Mouse (Mus musculus) ES-E14 (cell line): Measurements from ENCODE around the gene Dlx4. TPM values are rescaled to one million over a fixed set of nuclear protein-coding genes. Genes with fewer than 3 reads are reported as not detected.

Experiments used
- DNase-seq: peaks from one replicate; pipeline ENCODE4 v3.0.0-alpha.2; 2013; ENCODE audit warnings: low read depth, low spot score
- H3K27ac ChIP-seq: 2 replicates; pipeline ENCODE4 v1.5.1; 2012; ENCODE audit warnings: low read depth, mild to moderate bottlenecking, low read length, moderate library complexity, mixed read lengths; ENCODE audit not compliant: poor library complexity, insufficient read depth, severe bottlenecking
- H3K36me3 ChIP-seq: 2 replicates; pipeline ENCODE4 v1.6.1; 2012; ENCODE audit warnings: mild to moderate bottlenecking, low read length, moderate library complexity, mixed read lengths; ENCODE audit not compliant: control insufficient read depth, poor library complexity, insufficient read depth, severe bottlenecking
- H3K4me1 ChIP-seq, 2 experiments: fragments of 150-350 bp in 1 of 2; sonication (generic) in 1 of 2; 2 replicates each; pipeline ENCODE4 v1.6.1; 2012; ENCODE audit warnings: low read length in 2 of 2, mild to moderate bottlenecking in 1 of 2, mixed read lengths in 1 of 2; ENCODE audit not compliant: control insufficient read depth in 2 of 2, insufficient read depth in 2 of 2, poor library complexity in 1 of 2
- H3K4me3 ChIP-seq, 2 experiments: fragments of 150-350 bp in 1 of 2; sonication (generic) in 1 of 2; 2 replicates each; pipeline ENCODE4 v1.5.1; 2012; ENCODE audit warnings: low read length in 2 of 2, low read depth in 1 of 2, mild to moderate bottlenecking in 1 of 2, mixed read lengths in 1 of 2; ENCODE audit not compliant: insufficient read depth in 1 of 2, poor library complexity in 1 of 2, severe bottlenecking in 1 of 2
- H3K9ac ChIP-seq: 2 replicates; pipeline ENCODE4 v1.6.1; 2012; ENCODE audit warnings: low read depth, mild to moderate bottlenecking, low read length, mixed read lengths; ENCODE audit not compliant: poor library complexity, insufficient read depth, severe bottlenecking
- H3K9me3 ChIP-seq: fragments of 150-350 bp; sonication (generic); 2 replicates; pipeline ENCODE4 v1.6.1; 2012; ENCODE audit warnings: low read depth, mild to moderate bottlenecking, low read length; ENCODE audit not compliant: control insufficient read depth, insufficient read depth
- CHD2 ChIP-seq: IDR thresholded peaks from 2 replicates; pipeline ENCODE4 v1.6.1; 2014; ENCODE audit warnings: mild to moderate bottlenecking, low read depth, low read length, inconsistent platforms
- HCFC1 ChIP-seq: IDR thresholded peaks from 2 replicates; pipeline ENCODE4 v1.6.1; 2012; ENCODE audit warnings: low read length, inconsistent platforms, borderline replicate concordance; ENCODE audit not compliant: insufficient read depth
- MAFK ChIP-seq: IDR thresholded peaks from 2 replicates; pipeline ENCODE4 v1.6.1; 2014; ENCODE audit warnings: mild to moderate bottlenecking, low read depth, low read length, inconsistent platforms; ENCODE audit not compliant: insufficient read depth
- ZC3H11A ChIP-seq: IDR thresholded peaks from 2 replicates; pipeline ENCODE4 v1.6.1; 2012; ENCODE audit warnings: low read depth, mild to moderate bottlenecking, inconsistent platforms, low read length, borderline replicate concordance
- ZNF384 ChIP-seq: IDR thresholded peaks from 2 replicates; pipeline ENCODE4 v1.6.1; 2012; ENCODE audit warnings: low read depth, low read length, inconsistent platforms
- in situ Hi-C, 2 experiments: fragments of 600-800 bp; cut with MboI; formaldehyde crosslinking; loops; one replicate each; pipeline ENCODE4 v1.15.1; 2025; ENCODE audit warnings: low sequenced_read_pairs in 2 of 2, inconsistent platforms in 1 of 2; ENCODE audit not compliant: unreplicated experiment in 2 of 2
- total RNA-seq: library from RNA; depleted of rRNA; stranded (reverse); fragments of 300-350 nt; gene quantifications from 2 replicates; pipeline ENCODE4 v1.2.3, GENCODE M21; 2012

The Dlx4 gene
- total RNA-seq, 1 experiment = 0.18 TPM

DNA sequence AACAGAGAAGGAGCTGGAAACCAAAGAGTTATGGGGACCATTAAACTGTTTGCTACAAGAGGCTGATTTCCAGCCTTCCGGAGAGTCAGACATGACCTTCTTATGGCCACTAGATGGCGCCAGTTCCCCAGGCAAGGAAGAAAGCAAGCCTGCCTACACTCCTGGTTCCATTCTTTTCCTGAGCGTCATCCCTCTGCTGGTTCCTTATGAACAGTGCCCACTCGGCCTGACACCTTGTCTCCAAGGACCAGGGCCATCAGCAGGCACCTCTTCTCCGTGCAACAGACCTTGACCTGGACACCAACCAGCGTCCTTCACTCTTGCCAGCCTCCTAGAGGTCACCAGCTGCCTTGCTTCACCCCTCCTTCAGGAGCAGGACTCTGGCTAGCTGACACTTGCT lies 29.0 kb downstream of the Dlx4 start:
- H3K27ac ChIP-seq = no peak overlapping the region

GRCm38 (mm10) chr11:95110081-95110480 lies 36.0 kb downstream of the Dlx4 start:
- TF ChIP-seq ZC3H11A = no peak
- no peak for TF ChIP-seq ZNF384
- no peak for TF ChIP-seq MAFK
- TF ChIP-seq CHD2 = no peak
- no peak for TF ChIP-seq HCFC1
- DNase-seq = no peak
- Histone ChIP-seq H3K9me3 (no peaks in the 10 kb centered on the region), H3K4me1 (peaks cover 4 to 26% of the 10 kb centered on the region in 2 experiments; a peak in 3 of 4 replicates), H3K4me3 (no peak overlapping the region), H3K27ac (no peak overlapping the region), H3K9ac (no peak overlapping the region), H3K36me3 (no peaks in the 10 kb centered on the region)
- in situ Hi-C loops = loop anchor here (10.0 to 25.0 kb wide), 2 partner anchors 402 to 415 kb away; partner anchors contain the start of gene Nxph3 (in 1 of the 2)

More for the DNA sequence above, 29.0 kb downstream of the Dlx4 start:
- peak; percentile 97 for TF ChIP-seq ZC3H11A
- TF ChIP-seq MAFK = no peak
- no peak for TF ChIP-seq CHD2
- Histone ChIP-seq H3K9me3 (no peaks in the 10 kb centered on the region), H3K36me3 (no peaks in the 10 kb centered on the region), H3K4me3 (no peak overlapping the region), H3K4me1 (peaks cover 0 to 15% of the 10 kb centered on the region in 2 experiments; a peak in 2 of 4 replicates), H3K9ac (no peak overlapping the region)
- in situ Hi-C loops = loop anchor here (5.0 to 25.0 kb wide), 3 partner anchors 120 to 408 kb away; partner anchors contain the start of gene Nxph3 (in 1 of the 2)
- peak; percentile 84 for DNase-seq

DNA sequence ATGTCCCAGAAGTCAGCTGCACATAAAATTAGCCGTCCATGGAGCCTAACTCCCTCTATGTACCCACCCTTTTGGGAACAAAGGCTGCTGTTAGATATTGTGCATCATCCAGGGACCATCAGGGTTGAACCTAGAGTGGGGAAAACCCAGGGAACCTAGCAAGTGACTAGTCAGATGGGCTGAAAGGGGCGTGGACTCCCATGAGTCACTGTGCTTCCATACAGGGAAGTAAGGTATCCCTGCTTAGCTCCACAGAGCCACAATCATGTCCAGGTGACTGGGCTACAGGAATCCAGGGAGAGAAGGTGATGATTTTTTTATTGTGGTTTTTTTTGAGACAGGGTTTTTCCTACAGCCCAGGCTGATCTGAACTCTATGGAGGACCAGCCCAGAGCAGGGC lies 37.1 kb downstream of the Dlx4 start:
- in situ Hi-C loops = loop anchor here in 1 of 2 experiments (25.0 kb wide), 1 partner anchor 403 kb away; the partner anchor contains the start of gene Nxph3
- TF ChIP-seq ZNF384 (no peak), CHD2 (no peak), ZC3H11A (no peak), HCFC1 (no peak), MAFK (no peak)
- Histone ChIP-seq H3K4me1 (peaks cover 6 to 27% of the 10 kb centered on the region in 2 experiments; a peak in 3 of 4 replicates), H3K27ac (no peak overlapping the region), H3K36me3 (no peaks in the 10 kb centered on the region), H3K9me3 (no peaks in the 10 kb centered on the region), H3K4me3 (no peak overlapping the region), H3K9ac (no peak overlapping the region)
- DNase-seq = no peak

DNA sequence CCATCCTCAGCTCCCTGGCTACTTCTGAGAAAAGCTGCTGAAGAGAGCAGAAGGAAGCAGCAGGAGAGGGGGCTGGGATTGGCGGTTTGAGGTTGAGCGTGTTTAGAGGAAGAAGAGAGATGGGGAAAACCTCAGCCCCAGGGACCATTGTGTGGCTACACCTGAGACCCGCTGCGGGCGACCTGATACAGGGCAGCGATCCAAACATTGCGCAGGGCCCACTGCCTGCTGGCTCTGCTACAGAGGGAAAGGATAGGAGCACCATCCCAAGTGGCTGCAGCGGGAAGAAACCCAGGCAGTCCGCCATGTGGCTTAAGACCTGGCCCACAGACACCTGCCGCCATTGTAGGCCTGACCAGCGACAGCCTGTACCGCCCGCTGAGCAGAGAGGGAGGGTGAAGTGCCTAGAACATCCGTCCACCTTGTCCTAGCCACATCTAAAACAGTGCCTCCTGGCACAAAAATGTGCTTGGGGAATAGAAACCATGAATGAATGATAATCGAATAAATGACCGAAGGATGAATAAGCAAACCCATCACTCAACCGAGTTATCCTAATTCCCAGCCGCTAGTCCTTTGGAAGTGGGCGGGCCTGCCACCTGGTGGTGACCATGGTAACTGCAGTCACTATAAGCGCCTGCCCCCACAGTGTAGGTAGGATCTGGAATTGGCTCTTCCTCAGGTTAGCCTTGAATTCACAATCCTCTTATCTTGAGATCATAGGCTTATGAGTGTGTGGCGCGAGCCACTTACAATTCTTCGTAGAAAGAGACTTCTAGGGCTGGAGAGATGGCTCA lies 39.4 kb downstream of the Dlx4 start:
- no peaks in the 10 kb centered on the region for H3K36me3 ChIP-seq
- DNase-seq = peak; percentile 85
- TF ChIP-seq ZC3H11A (peak; percentile 49; the same call in 1 of the 2 replicates), HCFC1 (no peak), ZNF384 (no peak), MAFK (no peak)
- peak overlapping the region; percentile 78 for H3K9ac ChIP-seq
- peak overlapping the region; percentile 5 to 22; a peak in 3 of 4 replicates for H3K4me3 ChIP-seq
- no peaks in the 10 kb centered on the region for H3K9me3 ChIP-seq
- H3K27ac ChIP-seq = peak overlapping the region; percentile 75
- peaks cover 10 to 20% of the 10 kb centered on the region in 2 experiments; a peak in 3 of 4 replicates for H3K4me1 ChIP-seq
- in situ Hi-C loops = loop anchor here in 1 of 2 experiments (25.0 kb wide), 1 partner anchor 406 kb away; the partner anchor contains the start of gene Nxph3
